In the genomic region with DNA sequence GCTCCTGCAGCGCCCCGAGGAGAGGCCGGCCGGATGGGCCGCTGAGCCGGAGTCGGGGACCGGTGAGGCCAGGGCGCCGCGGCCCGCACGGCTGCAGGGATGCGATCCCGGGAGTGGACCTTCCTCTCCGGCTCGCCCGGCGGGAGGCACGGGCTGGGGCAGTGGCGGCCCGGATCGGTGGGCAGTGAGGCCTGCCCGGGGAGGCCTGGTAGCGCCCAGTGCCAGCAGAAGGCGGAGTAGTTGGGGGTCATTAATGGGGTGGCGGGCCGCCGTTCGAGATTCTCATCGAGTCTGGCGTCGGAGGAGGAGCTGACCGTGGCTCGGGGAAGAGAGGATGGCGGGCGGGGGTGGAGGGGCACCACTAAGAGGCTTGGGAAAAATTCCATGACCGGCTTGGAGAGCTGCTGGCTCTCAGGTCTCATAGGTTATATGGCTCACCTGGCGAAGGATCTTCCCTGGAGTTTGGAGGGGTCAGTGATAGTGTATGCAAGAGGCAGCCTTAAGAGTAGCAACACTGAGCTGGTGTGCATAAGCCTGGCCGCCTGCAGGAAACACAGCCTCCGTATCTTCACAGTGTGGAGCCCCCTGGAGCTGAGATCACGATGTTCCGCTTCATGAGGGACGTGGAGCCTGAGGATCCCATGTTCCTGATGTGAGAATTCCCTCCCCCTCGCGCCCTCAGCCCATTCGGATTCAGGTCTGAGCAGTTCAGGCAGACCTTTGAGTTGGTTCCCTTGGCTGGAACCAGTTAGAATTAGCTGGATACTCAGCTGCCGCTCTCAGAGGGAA, we compare ENCODE assay signal across 8 mouse cellular contexts. TPM values are rescaled to one million over a fixed set of nuclear protein-coding genes. Genes with fewer than 3 reads are reported as not detected.
A peak's percentile ranks its signal among the peaks of the same experiment; 100 is the strongest.
DNase-seq lines count a peak whose midpoint lies in the region; ATAC-seq lines count a peak whose summit lies in the region.

No protein-coding gene starts in this region.

- H3K36me3 ChIP-seq in heart, embryonic 13.5 days = peaks cover 43% of the 10 kb centered on the region
- H3K36me3 ChIP-seq in midbrain, embryonic 14.5 days (ENCODE audit: control insufficient read depth, insufficient read depth, low read length) = peaks cover 35% of the 10 kb centered on the region

- peaks cover 22% of the 10 kb centered on the region for H3K4me1 ChIP-seq in heart, embryonic 13.5 days
- peaks cover 16% of the 10 kb centered on the region for H3K4me1 ChIP-seq in midbrain, embryonic 14.5 days (ENCODE audit: control insufficient read depth, insufficient read depth, low read length)

- H3K27me3 ChIP-seq in heart, embryonic 13.5 days (replicated peaks) = no peaks in the 10 kb centered on the region
- H3K27me3 ChIP-seq in midbrain, embryonic 14.5 days (ENCODE audit: control insufficient read depth, insufficient read depth, low read length) = no peaks in the 10 kb centered on the region

- intact Hi-C loops in left cerebral cortex, postnatal 25 days (cut with DNase I) = loop anchor here (1.0 to 5.0 kb wide), 4 partner anchors 13 to 76 kb away; a partner anchor contains a TSS

- peak overlapping the region; percentile 98 for H3K27ac ChIP-seq in heart, embryonic 13.5 days (replicated peaks)
- peak overlapping the region; percentile 97 for H3K27ac ChIP-seq in midbrain, embryonic 14.5 days (replicated peaks; ENCODE audit: low read depth, low read length)

- no peak for ATAC-seq in heart, embryonic 13.5 days (ENCODE audit: extremely low read depth, insufficient number of reproducible peaks, low FRiP score, low TSS enrichment)
- ATAC-seq in midbrain, embryonic 14.5 days (ENCODE audit: low FRiP score, low TSS enrichment) = peak; percentile 24

- peak overlapping the region; percentile 99 for H3K9ac ChIP-seq in heart, embryonic 13.5 days
- H3K9ac ChIP-seq in midbrain, embryonic 14.5 days (replicated peaks; ENCODE audit: low read length) = peak overlapping the region; percentile 95

- no peaks in the 10 kb centered on the region for H3K9me3 ChIP-seq in heart, embryonic 13.5 days
- no peaks in the 10 kb centered on the region for H3K9me3 ChIP-seq in midbrain, embryonic 14.5 days (ENCODE audit: control insufficient read depth, low read length)

- peak; percentile 34 to 53 for DNase-seq in adrenal gland, postnatal 36 days
- DNase-seq in adrenal gland, adult 8-10 months = no peak
- peak; percentile 29 for DNase-seq in urinary bladder, postnatal 25 days (ENCODE audit: low spot score)
- DNase-seq in urinary bladder, adult 18-20 months (ENCODE audit: low spot score in 2 of 2) = no peak
- DNase-seq in left cerebral cortex, postnatal 25 days (ENCODE audit: low spot score in 2 of 2) = peak; percentile 54 to 70
- peak; percentile 68 for DNase-seq in midbrain, embryonic 14.5 days
- DNase-seq in thymus, postnatal 0 days (ENCODE audit: low spot score) = peak; percentile 64

- WGBS in heart, embryonic 13.5 days = 2% methylated on average over 47 of the region's 48 CpGs
- WGBS in midbrain, embryonic 14.5 days = 2% methylated on average over 48 of the region's 48 CpGs

- peak overlapping the region; percentile 94 for H3K4me3 ChIP-seq in heart, embryonic 13.5 days
- H3K4me3 ChIP-seq in midbrain, embryonic 14.5 days (replicated peaks; ENCODE audit: low read depth, low read length) = peak overlapping the region; percentile 96

- H3K4me2 ChIP-seq in heart, embryonic 13.5 days = peak overlapping the region; percentile 96
- peak overlapping the region; percentile 97 for H3K4me2 ChIP-seq in midbrain, embryonic 14.5 days (ENCODE audit: low read length)

RNA-seq across cellular contexts. Expression of a gene that starts 0.5 kb away (rescaled TPM):
- total RNA-seq in adrenal gland, postnatal 36 days (2021) = 100 to 1,000 TPM; 284 to 296 TPM
- total RNA-seq in adrenal gland, adult 8-10 months (2022) = 100 to 1,000 TPM; 277 to 296 (median 287) TPM
- polyA plus RNA-seq in heart, embryonic 13.5 days (2015; fragmentation: Nextera tagmentation; extraction: Ambion mirVana) = 288 and 320 TPM in 2 replicates
- total RNA-seq in left cerebral cortex, postnatal 25 days (2021) = 100 to 1,000 TPM; 648 to 675 TPM
- polyA plus RNA-seq in midbrain, embryonic 14.5 days (2014; fragmentation: Nextera tagmentation; extraction: Ambion mirVana) = 535 and 570 TPM in 2 replicates
- polyA plus RNA-seq in thymus, postnatal 0 days (2015; fragmentation: Nextera tagmentation; extraction: Ambion mirVana) = 267 and 277 TPM in 2 replicates

RNA-seq across cellular contexts. Expression of a gene that starts 11.8 kb away (rescaled TPM):
- total RNA-seq in adrenal gland, postnatal 36 days (2021) = 100 to 1,000 TPM; 753 to 830 TPM
- 100 to 1,000 TPM; 741 to 843 (median 768) TPM for total RNA-seq in adrenal gland, adult 8-10 months (2022)
- 231 and 233 TPM in 2 replicates for polyA plus RNA-seq in heart, embryonic 13.5 days (2015; fragmentation: Nextera tagmentation; extraction: Ambion mirVana)
- total RNA-seq in left cerebral cortex, postnatal 25 days (2021) = 1,000 to 10,000 TPM in 1 of 2 experiments, 100 to 1,000 TPM in 1; 954 to 1,041 TPM
- 749 and 823 TPM in 2 replicates for polyA plus RNA-seq in midbrain, embryonic 14.5 days (2014; fragmentation: Nextera tagmentation; extraction: Ambion mirVana)
- 204 and 256 TPM in 2 replicates for polyA plus RNA-seq in thymus, postnatal 0 days (2015; fragmentation: Nextera tagmentation; extraction: Ambion mirVana)

RNA-seq across cellular contexts. Expression of a gene that starts 20.2 kb away (rescaled TPM):
- total RNA-seq in adrenal gland, postnatal 36 days (2021) = 1 to 10 TPM; 1.0 to 1.3 TPM
- 1 to 10 TPM; 1.1 to 2.7 (median 1.2) TPM for total RNA-seq in adrenal gland, adult 8-10 months (2022)
- polyA plus RNA-seq in heart, embryonic 13.5 days (2015; fragmentation: Nextera tagmentation; extraction: Ambion mirVana) = 1.0 and 1.1 TPM in 2 replicates
- 1 to 10 TPM; 2.9 to 3.6 TPM for total RNA-seq in left cerebral cortex, postnatal 25 days (2021)
- polyA plus RNA-seq in midbrain, embryonic 14.5 days (2014; fragmentation: Nextera tagmentation; extraction: Ambion mirVana) = 3.3 and 3.5 TPM in 2 replicates
- 5.5 and 6.1 TPM in 2 replicates for polyA plus RNA-seq in thymus, postnatal 0 days (2015; fragmentation: Nextera tagmentation; extraction: Ambion mirVana)

RNA-seq across cellular contexts. Expression of a gene that starts 33.6 kb away (rescaled TPM):
- 100 to 1,000 TPM; 121 to 176 TPM for total RNA-seq in adrenal gland, postnatal 36 days (2021)
- total RNA-seq in adrenal gland, adult 8-10 months (2022) = 100 to 1,000 TPM; 130 to 160 (median 147) TPM
- 140 and 143 TPM in 2 replicates for polyA plus RNA-seq in heart, embryonic 13.5 days (2015; fragmentation: Nextera tagmentation; extraction: Ambion mirVana)
- total RNA-seq in left cerebral cortex, postnatal 25 days (2021) = 100 to 1,000 TPM; 149 to 163 TPM
- polyA plus RNA-seq in midbrain, embryonic 14.5 days (2014; fragmentation: Nextera tagmentation; extraction: Ambion mirVana) = 85.6 and 85.9 TPM in 2 replicates
- polyA plus RNA-seq in thymus, postnatal 0 days (2015; fragmentation: Nextera tagmentation; extraction: Ambion mirVana) = 86.0 and 95.5 TPM in 2 replicates

RNA-seq across cellular contexts. Expression of a gene that starts 43.7 kb away (rescaled TPM):
- total RNA-seq in adrenal gland, postnatal 36 days (2021) = under 1 TPM; 0.30 to 0.50 TPM
- under 1 TPM; 0.40 to 0.83 (median 0.46) TPM for total RNA-seq in adrenal gland, adult 8-10 months (2022)
- not detected in 2 replicates for polyA plus RNA-seq in heart, embryonic 13.5 days (2015; fragmentation: Nextera tagmentation; extraction: Ambion mirVana)
- total RNA-seq in left cerebral cortex, postnatal 25 days (2021) = 1 to 10 TPM; 2.8 to 8.7 TPM
- 0.11 and 0.27 TPM in 2 replicates for polyA plus RNA-seq in midbrain, embryonic 14.5 days (2014; fragmentation: Nextera tagmentation; extraction: Ambion mirVana)
- polyA plus RNA-seq in thymus, postnatal 0 days (2015; fragmentation: Nextera tagmentation; extraction: Ambion mirVana) = 102 TPM in 2 replicates

Comparison
In these comparisons a context has a peak if more than half of its experiments do, and no peak if none do; other contexts are left out.
1. DNase-seq: peak in adrenal gland, postnatal 36 days (2 of 2), urinary bladder, postnatal 25 days (single experiment), left cerebral cortex, postnatal 25 days (2 of 2), midbrain, embryonic 14.5 days (single experiment) and thymus, postnatal 0 days (single experiment); none in adrenal gland, adult 8-10 months (single experiment) and urinary bladder, adult 18-20 months (0 of 2).